Comparison of ENCODE assay signal across 8 mouse cellular contexts in the genomic region with DNA sequence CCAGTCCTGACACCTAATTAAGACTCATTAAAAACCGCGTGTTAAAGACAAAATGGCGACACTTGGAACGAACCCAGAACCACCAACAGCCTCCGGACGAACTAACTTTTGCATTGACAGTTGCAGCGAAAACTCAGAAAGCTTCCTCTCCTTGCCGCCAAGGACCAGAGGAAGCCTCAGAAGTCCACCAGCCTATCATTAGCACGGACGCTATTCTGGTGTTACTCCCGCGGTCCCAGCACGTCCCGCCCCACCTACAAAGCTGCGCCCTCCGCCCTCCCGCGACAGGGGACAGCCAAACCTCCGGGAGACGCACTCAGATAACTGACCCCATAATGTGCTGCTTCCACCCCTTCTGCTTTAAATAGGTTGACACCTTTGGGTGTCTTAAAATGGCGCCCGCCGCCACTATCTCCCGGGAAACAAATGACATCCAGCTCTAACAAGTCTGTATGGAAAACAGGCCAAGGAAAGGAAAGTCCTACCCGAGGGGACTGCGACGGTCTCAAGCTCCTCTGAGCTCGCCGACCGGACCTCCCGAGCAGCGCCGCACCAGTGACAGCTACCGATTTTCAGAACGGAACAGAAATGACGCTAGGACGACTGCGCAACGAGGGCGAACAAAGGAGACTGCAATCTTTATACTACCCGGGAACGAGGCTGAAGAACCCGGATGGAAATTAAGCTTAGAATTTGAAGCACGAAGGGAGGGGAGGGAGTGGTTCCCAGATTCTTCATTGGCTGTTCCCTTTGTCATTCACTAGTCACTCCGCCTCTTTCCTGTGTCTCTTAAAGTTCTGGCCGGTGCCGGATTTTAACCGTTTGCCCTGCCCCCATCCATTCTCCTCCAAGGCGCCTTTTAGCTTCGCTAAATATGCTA. TPM values are rescaled to one million over a fixed set of nuclear protein-coding genes. Genes with fewer than 3 reads are reported as not detected.
DNase-seq lines count a peak whose midpoint lies in the region; ATAC-seq lines count a peak whose summit lies in the region.

Gene Rbmx, minus strand, starts transcription at position 670 of the 880 bp plus-strand sequence.

- peak within 1 kb of the TSS; percentile 54 for H3K4me2 ChIP-seq in hindbrain, embryonic 14.5 days (replicated peaks)

- DNase-seq in R1 (ENCODE audit: low read depth, low spot score), result peak; percentile 94
- DNase-seq in cerebellum, postnatal 25 days, result peak; percentile 83 to 85
- DNase-seq in frontal cortex, postnatal 25 days (ENCODE audit: low spot score in 2 of 2), result peak; percentile 56 to 73
- peak; percentile 90 for DNase-seq in hindbrain, embryonic 14.5 days (ENCODE audit: low spot score)
- DNase-seq in layer of hippocampus, postnatal 36 days, result peak; percentile 73 to 83
- DNase-seq in lung, postnatal 36 days, result peak; percentile 95
- DNase-seq in retina, postnatal 1 day, result peak; percentile 96
- DNase-seq in urinary bladder, adult 18-20 months (ENCODE audit: low spot score in 2 of 2), result peak; percentile 56 to 73

- 0 out of 2 replicates have a peak, but pooled peaks cover 3% of the 10 kb centered on the region for H3K4me1 ChIP-seq in hindbrain, embryonic 14.5 days (replicated peaks; ENCODE audit: control insufficient read depth, insufficient read depth, low read length)

- peak within 1 kb of the TSS; percentile 68 for H3K4me3 ChIP-seq in hindbrain, embryonic 14.5 days (replicated peaks; ENCODE audit: low read length)

- H3K9ac ChIP-seq in hindbrain, embryonic 14.5 days, result peak within 1 kb of the TSS; percentile 91

- H3K27me3 ChIP-seq in hindbrain, embryonic 14.5 days (ENCODE audit: control insufficient read depth, insufficient read depth, low read length), result no peaks in the 10 kb centered on the region

- ATAC-seq in hindbrain, embryonic 14.5 days (ENCODE audit: low FRiP score), result peak; percentile 95

- H3K9me3 ChIP-seq in hindbrain, embryonic 14.5 days (ENCODE audit: control insufficient read depth, low read length), result no peaks in the 10 kb centered on the region

- 14% methylated on average over 50 of the region's 50 CpGs for WGBS in hindbrain, embryonic 14.5 days

- H3K27ac ChIP-seq in hindbrain, embryonic 14.5 days, result peak within 1 kb of the TSS; percentile 96

- peaks cover 23% of the 10 kb centered on the region for H3K36me3 ChIP-seq in hindbrain, embryonic 14.5 days (replicated peaks; ENCODE audit: control insufficient read depth, insufficient read depth)

RNA-seq across cellular contexts. Expression of gene Rbmx, which starts in this region (rescaled TPM):
- polyA plus RNA-seq in hindbrain, embryonic 14.5 days (2014; fragmentation: Nextera tagmentation; extraction: Ambion mirVana), result 175 and 179 TPM in 2 replicates
- total RNA-seq in layer of hippocampus, postnatal 36 days (2021), result 10 to 100 TPM; 67.4 to 68.4 TPM

Comparison
In these comparisons a context has a peak if more than half of its experiments do, and no peak if none do; other contexts are left out.
1. Peak in every context shown above with its lines: DNase-seq, ATAC-seq, H3K4me3 ChIP-seq and H3K27ac ChIP-seq.